Mouse (Mus musculus) kidney, adult 2 months (tissue): ENCODE measurements around the gene Syne2. TPM values are rescaled to one million over a fixed set of nuclear protein-coding genes. Genes with fewer than 3 reads are reported as not detected.

Experiments
- DNase-seq: peaks from one replicate; pipeline ENCODE4 v3.0.0; 2021
- H3K27ac ChIP-seq: fragments of 200-500 bp; 2 replicates; pipeline ENCODE4 v1.5.1; 2012; ENCODE audit warnings: low read depth, low read length, control low read depth, inconsistent platforms; ENCODE audit not compliant: insufficient read depth
- H3K27me3 ChIP-seq: fragments of 200-500 bp; replicated peaks from 2 replicates; pipeline ENCODE4 v1.6.1; 2012; ENCODE audit warnings: mild to moderate bottlenecking, moderate library complexity, low read length, inconsistent platforms; ENCODE audit not compliant: control insufficient read depth, insufficient read depth
- H3K36me3 ChIP-seq: fragments of 200-500 bp; 2 replicates; pipeline ENCODE4 v1.6.1; 2012; ENCODE audit warnings: mild to moderate bottlenecking, moderate library complexity, low read length, inconsistent platforms; ENCODE audit not compliant: control insufficient read depth, insufficient read depth
- H3K4me1 ChIP-seq: fragments of 200-500 bp; 2 replicates; pipeline ENCODE4 v1.6.1; 2011; ENCODE audit warnings: low read length; ENCODE audit not compliant: control insufficient read depth, insufficient read depth
- H3K4me3 ChIP-seq: fragments of 200-500 bp; 2 replicates; pipeline ENCODE4 v1.5.1; 2011; ENCODE audit warnings: mild to moderate bottlenecking, low read depth, low read length, control low read depth; ENCODE audit not compliant: insufficient read depth
- CTCF ChIP-seq: fragments of 200-500 bp; conservative IDR thresholded peaks from 2 replicates; pipeline ENCODE4 v1.5.1; 2011; ENCODE audit warnings: low read depth, mild to moderate bottlenecking, control low read depth, low read length, moderate library complexity, mixed read lengths; ENCODE audit not compliant: insufficient read depth, insufficient read length
- POLR2A ChIP-seq: fragments of 200-500 bp; IDR thresholded peaks from one replicate; pipeline ENCODE4 v1.6.1; 2011; ENCODE audit warnings: low read depth, low read length, control low read depth
- WGBS: fragments of 180-500 bp; shearing (Covaris S2); methylation state at CpG from one replicate; pipeline ENCODE4 v1.1.7; 2018; 5-methylcytosine and 5-hydroxymethylcytosine counted together
- polyA plus RNA-seq: library from polyadenylated mRNA; depleted of rRNA; stranded (reverse); fragments of >200 nt; gene quantifications from 2 replicates; pipeline ENCODE4 v1.2.3, GENCODE M21; 2012

Syne2 gene
- polyA plus RNA-seq, 1 experiment: 54.5 TPM

- no peak for DNase-seq
- H3K27me3 ChIP-seq: no peaks in the 10 kb centered on the region
- TF ChIP-seq CTCF (no peak), POLR2A (no peak)
- H3K4me3 ChIP-seq: no peak overlapping the region
- H3K36me3 ChIP-seq: peaks cover 11% of the 10 kb centered on the region
- no peak overlapping the region for H3K27ac ChIP-seq
- no peaks in the 10 kb centered on the region for H3K4me1 ChIP-seq
- 80% methylated on average over 8 of the region's 8 CpGs for WGBS
Measured at GRCm38 (mm10) chr12:76042301-76042700, 224.4 kb downstream of the Syne2 start.

- DNase-seq: no peak
- Histone ChIP-seq H3K4me1 (no peaks in the 10 kb centered on the region), H3K4me3 (no peak overlapping the region), H3K36me3 (peaks cover 6% of the 10 kb centered on the region), H3K27ac (no peak overlapping the region), H3K27me3 (no peaks in the 10 kb centered on the region)
- 89% methylated on average over 6 of the region's 6 CpGs for WGBS
- TF ChIP-seq POLR2A: no peak
- TF ChIP-seq CTCF: no peak
Measured at GRCm38 (mm10) chr12:76046561-76046960, 228.6 kb downstream of the Syne2 start.

GRCm38 (mm10) chr12:76047921-76048320 lies 230.0 kb downstream of the Syne2 start:
- H3K4me3 ChIP-seq: no peak overlapping the region
- H3K4me1 ChIP-seq: no peaks in the 10 kb centered on the region
- TF ChIP-seq POLR2A: no peak
- H3K36me3 ChIP-seq: peaks cover 7% of the 10 kb centered on the region
- 74% methylated on average over 3 of the region's 3 CpGs for WGBS
- no peaks in the 10 kb centered on the region for H3K27me3 ChIP-seq
- no peak overlapping the region for H3K27ac ChIP-seq
- no peak for DNase-seq

GRCm38 (mm10) chr12:76048672-76049071 lies 230.7 kb downstream of the Syne2 start:
- Histone ChIP-seq H3K4me1 (no peaks in the 10 kb centered on the region), H3K36me3 (peaks cover 8% of the 10 kb centered on the region), H3K4me3 (no peak overlapping the region), H3K27me3 (no peaks in the 10 kb centered on the region), H3K27ac (no peak overlapping the region)
- DNase-seq: no peak
- WGBS: 77% methylated on average over 8 of the region's 8 CpGs
- TF ChIP-seq CTCF: no peak
- no peak for TF ChIP-seq POLR2A

- H3K27me3 ChIP-seq: no peaks in the 10 kb centered on the region
- DNase-seq: no peak
- TF ChIP-seq POLR2A (no peak), CTCF (no peak)
- WGBS: 76% methylated on average over 5 of the region's 5 CpGs
- no peaks in the 10 kb centered on the region for H3K4me1 ChIP-seq
- H3K4me3 ChIP-seq: no peak overlapping the region
- H3K27ac ChIP-seq: no peak overlapping the region
- H3K36me3 ChIP-seq: peaks cover 8% of the 10 kb centered on the region
Measured at GRCm38 (mm10) chr12:76049343-76049742, 231.4 kb downstream of the Syne2 start.

- peaks cover 11% of the 10 kb centered on the region for H3K36me3 ChIP-seq
- TF ChIP-seq POLR2A: no peak
- TF ChIP-seq CTCF: no peak
- H3K27ac ChIP-seq: no peak overlapping the region
- WGBS: 93% methylated on average over 9 of the region's 9 CpGs
- H3K27me3 ChIP-seq: no peaks in the 10 kb centered on the region
- DNase-seq: no peak
- no peaks in the 10 kb centered on the region for H3K4me1 ChIP-seq
- no peak overlapping the region for H3K4me3 ChIP-seq
Measured at GRCm38 (mm10) chr12:76051879-76052278, 233.9 kb downstream of the Syne2 start.

- Histone ChIP-seq H3K27me3 (no peaks in the 10 kb centered on the region), H3K27ac (no peak overlapping the region), H3K4me3 (no peak overlapping the region), H3K4me1 (no peaks in the 10 kb centered on the region), H3K36me3 (peaks cover 13% of the 10 kb centered on the region)
- DNase-seq: peak; percentile 43
- no peak for TF ChIP-seq CTCF
- no peak for TF ChIP-seq POLR2A
- WGBS: 54% methylated on average over 9 of the region's 9 CpGs
Measured at GRCm38 (mm10) chr12:76054653-76055052, 236.7 kb downstream of the Syne2 start.

- TF ChIP-seq CTCF (no peak), POLR2A (no peak)
- Histone ChIP-seq H3K27ac (no peak overlapping the region), H3K4me1 (no peaks in the 10 kb centered on the region), H3K36me3 (peaks cover 15% of the 10 kb centered on the region), H3K4me3 (no peak overlapping the region), H3K27me3 (no peaks in the 10 kb centered on the region)
- 90% methylated on average over 4 of the region's 4 CpGs for WGBS
- DNase-seq: no peak
Measured at GRCm38 (mm10) chr12:76063001-76063400, 245.1 kb downstream of the Syne2 start.
